Mouse (Mus musculus): ENCODE data around the gene Ttc19. TPM values are rescaled to one million over a fixed set of nuclear protein-coding genes. Genes with fewer than 3 reads are reported as not detected.

The Ttc19 gene
- 27.2 and 28.1 TPM in 2 replicates for polyA plus RNA-seq (2016; fragmentation: Nextera tagmentation; extraction: Ambion mirVana)

GRCm38 (mm10) chr11:62280675-62281600 is at the start of gene Ttc19, which contains the start of gene Zswim7:
Gene Ttc19, plus strand, starts transcription at chr11:62281473.
Gene Zswim7, minus strand, starts transcription at chr11:62281375.
- ATAC-seq (ENCODE audit: insufficient number of reproducible peaks, insufficient read depth, low FRiP score, low TSS enrichment, low read depth) = peak; percentile 87
- WGBS = under 1% methylated on average over 68 of the region's 68 CpGs
- peaks cover 15% of the 10 kb centered on the region for H3K36me3 ChIP-seq
- H3K4me2 ChIP-seq = peak within 1 kb of the TSS; percentile 76
- H3K4me1 ChIP-seq (replicated peaks) = peaks cover 8% of the 10 kb centered on the region
- H3K27ac ChIP-seq = peak within 1 kb of the TSS; percentile 86
- no peaks in the 10 kb centered on the region for H3K9me3 ChIP-seq
- no peaks in the 10 kb centered on the region for H3K27me3 ChIP-seq
- H3K4me3 ChIP-seq (replicated peaks) = peak within 1 kb of the TSS; percentile 94
- peak within 1 kb of the TSS; percentile 79 for H3K9ac ChIP-seq (replicated peaks)

DNA sequence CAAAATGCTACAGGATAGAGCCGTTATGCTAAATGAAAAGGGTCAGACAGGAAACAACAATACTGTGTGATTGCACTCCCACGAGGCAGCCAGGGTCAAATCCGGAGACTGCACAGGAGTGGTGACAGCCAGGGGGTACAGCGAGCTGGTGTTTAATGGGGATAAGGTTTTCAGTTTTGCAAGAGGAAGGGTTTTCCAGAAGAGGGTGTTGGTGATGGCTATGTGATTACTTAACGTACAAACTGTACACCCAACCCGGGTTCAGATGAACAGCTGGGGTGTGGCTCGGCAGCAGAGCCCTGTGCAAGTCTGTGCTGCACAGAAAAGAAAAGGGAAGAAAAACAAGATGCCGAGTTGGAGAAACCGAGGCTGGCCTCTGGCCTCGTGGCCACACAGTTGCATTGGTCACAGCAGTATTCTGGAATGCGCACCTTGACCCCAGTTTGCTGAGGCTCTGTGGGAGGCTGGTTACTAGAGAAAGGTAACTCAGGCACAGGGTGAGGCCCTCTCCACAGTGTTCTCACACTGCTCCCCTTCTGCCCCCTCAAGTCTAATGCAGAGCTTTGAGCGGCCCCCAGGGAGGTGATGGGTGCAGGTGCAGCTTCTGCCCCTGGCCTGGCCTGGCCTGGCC is 40.5 kb upstream of the Ttc19 start:
- Histone ChIP-seq H3K9me3 (peaks cover 6% of the 10 kb centered on the region; the same call in 1 of the 2 replicates), H3K27me3 (no peaks in the 10 kb centered on the region), H3K4me3 (replicated peaks) (no peak overlapping the region), H3K4me2 (no peak overlapping the region), H3K9ac (replicated peaks) (no peak overlapping the region), H3K4me1 (replicated peaks) (no peaks in the 10 kb centered on the region), H3K27ac (no peak overlapping the region), H3K36me3 (no peaks in the 10 kb centered on the region)
- 74% methylated on average over 12 of the region's 12 CpGs for WGBS
- no peak for ATAC-seq (ENCODE audit: insufficient number of reproducible peaks, insufficient read depth, low FRiP score, low TSS enrichment, low read depth)

DNA sequence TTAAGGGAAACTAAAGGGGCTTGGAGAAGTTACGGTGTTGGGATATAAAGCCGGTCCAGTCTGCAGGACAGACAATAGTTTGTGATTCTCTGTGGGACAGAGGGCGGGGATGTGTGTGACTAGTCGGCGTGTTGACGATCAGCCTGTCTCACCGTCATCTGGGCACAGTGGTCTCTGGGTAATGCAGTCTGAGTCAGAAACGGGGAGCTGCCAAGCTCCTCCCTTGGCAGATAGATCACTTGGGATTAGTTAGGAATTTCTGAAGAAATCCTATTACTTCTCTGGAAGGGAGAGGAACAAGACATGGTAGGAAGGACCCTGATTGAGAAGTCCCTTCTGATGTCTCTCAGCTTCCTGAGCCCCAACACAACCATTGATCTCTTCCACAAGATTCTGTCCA is 37.4 kb upstream of the Ttc19 start:
- no peaks in the 10 kb centered on the region for H3K27me3 ChIP-seq
- H3K4me3 ChIP-seq (replicated peaks) = no peak overlapping the region
- peaks cover 8% of the 10 kb centered on the region; the same call in 1 of the 2 replicates for H3K9me3 ChIP-seq
- H3K36me3 ChIP-seq = no peaks in the 10 kb centered on the region
- H3K4me2 ChIP-seq = no peak overlapping the region
- ATAC-seq (ENCODE audit: insufficient number of reproducible peaks, insufficient read depth, low FRiP score, low TSS enrichment, low read depth) = no peak
- H3K27ac ChIP-seq = no peak overlapping the region
- 88% methylated on average over 8 of the region's 8 CpGs for WGBS
- no peak overlapping the region for H3K9ac ChIP-seq (replicated peaks)
- 0 out of 2 replicates have a peak, but pooled peaks cover 2% of the 10 kb centered on the region for H3K4me1 ChIP-seq (replicated peaks)

DNA sequence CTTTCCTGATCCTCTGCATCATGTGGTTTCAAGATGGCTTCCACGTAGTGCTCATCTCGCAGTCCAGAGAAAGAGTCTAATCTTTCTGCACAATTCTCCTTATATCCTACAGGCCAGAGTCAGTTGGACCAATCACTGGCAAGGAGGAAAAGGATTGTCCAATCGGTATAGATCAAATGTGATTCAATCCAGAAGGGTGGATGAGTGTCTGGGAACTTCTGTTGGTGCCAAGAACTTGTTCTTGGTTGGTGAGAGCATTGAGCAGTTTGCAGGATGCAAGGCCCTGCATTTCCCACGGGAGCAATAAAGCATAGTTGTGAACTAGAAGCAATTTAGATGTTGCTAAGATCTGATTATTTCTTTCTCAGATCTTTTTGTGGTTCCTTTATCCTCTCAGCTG is 36.8 kb upstream of the Ttc19 start:
- ATAC-seq (ENCODE audit: insufficient number of reproducible peaks, insufficient read depth, low FRiP score, low TSS enrichment, low read depth) = no peak
- no peak overlapping the region for H3K4me3 ChIP-seq (replicated peaks)
- H3K4me1 ChIP-seq (replicated peaks) = peaks cover 7% of the 10 kb centered on the region; the same call in 1 of the 2 replicates
- H3K36me3 ChIP-seq = no peaks in the 10 kb centered on the region
- 93% methylated on average over 4 of the region's 4 CpGs for WGBS
- H3K27me3 ChIP-seq = peaks cover 6% of the 10 kb centered on the region
- no peak overlapping the region for H3K4me2 ChIP-seq
- H3K27ac ChIP-seq = no peak overlapping the region
- H3K9me3 ChIP-seq = peaks cover 8% of the 10 kb centered on the region; the same call in 1 of the 2 replicates
- H3K9ac ChIP-seq (replicated peaks) = no peak overlapping the region

GRCm38 (mm10) chr11:62247759-62248400 is 33.4 kb upstream of the Ttc19 start:
- H3K4me1 ChIP-seq (replicated peaks) = peaks cover 34% of the 10 kb centered on the region
- peak overlapping the region; percentile 58 for H3K9ac ChIP-seq (replicated peaks)
- peak overlapping the region; percentile 68 for H3K4me3 ChIP-seq (replicated peaks)
- peaks cover 8% of the 10 kb centered on the region; the same call in 1 of the 2 replicates for H3K9me3 ChIP-seq
- peak overlapping the region; percentile 98 for H3K4me2 ChIP-seq
- 39% methylated on average over 17 of the region's 18 CpGs for WGBS
- ATAC-seq (ENCODE audit: insufficient number of reproducible peaks, insufficient read depth, low FRiP score, low TSS enrichment, low read depth) = no peak
- H3K27ac ChIP-seq = no peak overlapping the region
- H3K27me3 ChIP-seq = peaks cover 20% of the 10 kb centered on the region
- H3K36me3 ChIP-seq = no peaks in the 10 kb centered on the region

- peaks cover 8% of the 10 kb centered on the region; the same call in 1 of the 2 replicates for H3K9me3 ChIP-seq
- H3K4me1 ChIP-seq (replicated peaks) = peaks cover 39% of the 10 kb centered on the region
- H3K4me3 ChIP-seq (replicated peaks) = peak within 1 kb of the TSS; percentile 68
- peak within 1 kb of the TSS; percentile 58 for H3K9ac ChIP-seq (replicated peaks)
- peaks cover 20% of the 10 kb centered on the region for H3K27me3 ChIP-seq
- peak within 1 kb of the TSS; percentile 98 for H3K4me2 ChIP-seq
- peak within 1 kb of the TSS; percentile 45; the same call in 1 of the 2 replicates for H3K27ac ChIP-seq
- no peaks in the 10 kb centered on the region for H3K36me3 ChIP-seq
- under 1% methylated on average over 69 of the region's 69 CpGs for WGBS
- peak; percentile 82 for ATAC-seq (ENCODE audit: insufficient number of reproducible peaks, insufficient read depth, low FRiP score, low TSS enrichment, low read depth)
These were observed 32.6 kb upstream of the Ttc19 start, which contains the start of gene Adora2b for GRCm38 (mm10) chr11:62248401-62249244. Gene Adora2b, plus strand, starts transcription at chr11:62248984.

- 1% methylated on average over 35 of the region's 35 CpGs for WGBS
- peak overlapping the region; percentile 68 for H3K4me3 ChIP-seq (replicated peaks)
- H3K27ac ChIP-seq = peak overlapping the region; percentile 45; the same call in 1 of the 2 replicates
- peak overlapping the region; percentile 58 for H3K9ac ChIP-seq (replicated peaks)
- H3K36me3 ChIP-seq = no peaks in the 10 kb centered on the region
- ATAC-seq (ENCODE audit: insufficient number of reproducible peaks, insufficient read depth, low FRiP score, low TSS enrichment, low read depth) = no peak; the same call in 1 of the 2 replicates
- H3K4me1 ChIP-seq (replicated peaks) = peaks cover 39% of the 10 kb centered on the region
- H3K4me2 ChIP-seq = peak overlapping the region; percentile 98
- H3K9me3 ChIP-seq = peaks cover 8% of the 10 kb centered on the region; the same call in 1 of the 2 replicates
- H3K27me3 ChIP-seq = peaks cover 20% of the 10 kb centered on the region
These were observed 31.8 kb upstream of the Ttc19 start for GRCm38 (mm10) chr11:62249266-62250037.

DNA sequence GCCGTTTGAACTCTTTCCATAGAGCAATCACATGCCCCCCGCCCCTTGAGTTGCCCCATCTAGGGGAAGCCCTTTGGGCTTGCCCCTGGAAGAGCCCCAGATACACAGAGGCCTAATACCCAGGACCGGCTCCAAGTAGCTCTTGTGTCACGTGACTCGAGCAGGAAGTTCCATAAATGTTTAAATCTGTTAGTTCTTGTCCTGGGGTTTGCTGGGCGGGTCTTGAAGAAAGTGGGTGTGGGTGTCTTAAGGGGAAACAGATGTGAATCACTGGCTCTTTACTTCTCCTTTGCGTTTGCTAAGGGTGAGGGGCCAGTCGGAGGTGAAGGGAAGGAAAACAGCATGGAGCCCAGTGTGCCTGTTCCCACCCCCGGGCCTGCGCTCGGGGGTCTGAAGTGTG is 30.2 kb upstream of the Ttc19 start:
- H3K27ac ChIP-seq = peak overlapping the region; percentile 81
- H3K4me3 ChIP-seq (replicated peaks) = 0 out of 2 replicates have a peak overlapping the region, but pooled peaks have one; percentile 68
- peaks cover 20% of the 10 kb centered on the region for H3K27me3 ChIP-seq
- WGBS = 13% methylated on average over 11 of the region's 11 CpGs
- no peaks in the 10 kb centered on the region for H3K9me3 ChIP-seq
- peak; percentile 61 for ATAC-seq (ENCODE audit: insufficient number of reproducible peaks, insufficient read depth, low FRiP score, low TSS enrichment, low read depth)
- peak overlapping the region; percentile 98 for H3K4me2 ChIP-seq
- no peaks in the 10 kb centered on the region for H3K36me3 ChIP-seq
- H3K9ac ChIP-seq (replicated peaks) = no peak overlapping the region; the same call in 1 of the 2 replicates
- H3K4me1 ChIP-seq (replicated peaks) = peaks cover 39% of the 10 kb centered on the region

- no peak for ATAC-seq (ENCODE audit: insufficient number of reproducible peaks, insufficient read depth, low FRiP score, low TSS enrichment, low read depth)
- Histone ChIP-seq H3K27ac (no peak overlapping the region), H3K4me1 (replicated peaks) (peaks cover 53% of the 10 kb centered on the region), H3K9ac (replicated peaks) (no peak overlapping the region), H3K36me3 (no peaks in the 10 kb centered on the region), H3K27me3 (peaks cover 20% of the 10 kb centered on the region), H3K9me3 (no peaks in the 10 kb centered on the region), H3K4me3 (replicated peaks) (no peak overlapping the region), H3K4me2 (no peak overlapping the region)
- WGBS = 76% methylated on average over 5 of the region's 5 CpGs
These were observed 27.9 kb upstream of the Ttc19 start for GRCm38 (mm10) chr11:62253380-62253779.

All from limb, embryonic 12.5 days (tissue).